Mouse (Mus musculus) c-Kit-positive CD71-positive TER-119-positive erythroid progenitor cells, embryonic 14.5 days (primary cell): Measurements from ENCODE around the gene Cacna1d.

Source experiments
- DNase-seq: peaks from one replicate; pipeline ENCODE4 v3.0.0-alpha.2; 2013; ENCODE audit warnings: low spot score

Cacna1d gene

GRCm38 (mm10) chr14:30367074-30367473 lies 124.2 kb downstream of the Cacna1d start:
- DNase-seq = no peak

- DNase-seq = no peak
These were observed 125.4 kb downstream of the Cacna1d start for GRCm38 (mm10) chr14:30365866-30366265.

- DNase-seq = no peak
These were observed 127.6 kb downstream of the Cacna1d start for GRCm38 (mm10) chr14:30363487-30364167.

GRCm38 (mm10) chr14:30362370-30362769 lies 128.9 kb downstream of the Cacna1d start:
- no peak for DNase-seq

GRCm38 (mm10) chr14:30360478-30360877 lies 130.8 kb downstream of the Cacna1d start:
- DNase-seq = no peak

GRCm38 (mm10) chr14:30360004-30360403 lies 131.3 kb downstream of the Cacna1d start:
- no peak for DNase-seq

- DNase-seq = no peak
These were observed 133.2 kb downstream of the Cacna1d start for GRCm38 (mm10) chr14:30358028-30358427.

- DNase-seq = no peak
These were observed 134.8 kb downstream of the Cacna1d start for GRCm38 (mm10) chr14:30356456-30356855.

GRCm38 (mm10) chr14:30354761-30355160 lies 136.5 kb downstream of the Cacna1d start:
- DNase-seq = no peak

- DNase-seq = no peak
These were observed 137.2 kb downstream of the Cacna1d start for GRCm38 (mm10) chr14:30354127-30354463.

GRCm38 (mm10) chr14:30353291-30354126 lies 137.7 kb downstream of the Cacna1d start:
- no peak for DNase-seq

- no peak for DNase-seq
These were observed 138.3 kb downstream of the Cacna1d start for GRCm38 (mm10) chr14:30352951-30353270.

- no peak for DNase-seq
These were observed 138.9 kb downstream of the Cacna1d start for GRCm38 (mm10) chr14:30352061-30352950.

- DNase-seq = no peak
These were observed 141.0 kb downstream of the Cacna1d start for GRCm38 (mm10) chr14:30350285-30350684.

GRCm38 (mm10) chr14:30344948-30345865 lies 146.0 kb downstream of the Cacna1d start:
- no peak for DNase-seq

- no peak for DNase-seq
These were observed 147.5 kb downstream of the Cacna1d start for GRCm38 (mm10) chr14:30343740-30344139.

- DNase-seq = no peak
These were observed 149.2 kb downstream of the Cacna1d start for GRCm38 (mm10) chr14:30341825-30342590.

GRCm38 (mm10) chr14:30340140-30340539 lies 151.1 kb downstream of the Cacna1d start:
- no peak for DNase-seq

GRCm38 (mm10) chr14:30331856-30332255 lies 159.4 kb downstream of the Cacna1d start:
- DNase-seq = no peak

GRCm38 (mm10) chr14:30330416-30331181 lies 160.7 kb downstream of the Cacna1d start:
- DNase-seq = no peak
